Mouse (Mus musculus): ENCODE data around the gene Brat1.
A peak's percentile ranks its signal among the peaks of the same experiment; 100 is the strongest.

DNA sequence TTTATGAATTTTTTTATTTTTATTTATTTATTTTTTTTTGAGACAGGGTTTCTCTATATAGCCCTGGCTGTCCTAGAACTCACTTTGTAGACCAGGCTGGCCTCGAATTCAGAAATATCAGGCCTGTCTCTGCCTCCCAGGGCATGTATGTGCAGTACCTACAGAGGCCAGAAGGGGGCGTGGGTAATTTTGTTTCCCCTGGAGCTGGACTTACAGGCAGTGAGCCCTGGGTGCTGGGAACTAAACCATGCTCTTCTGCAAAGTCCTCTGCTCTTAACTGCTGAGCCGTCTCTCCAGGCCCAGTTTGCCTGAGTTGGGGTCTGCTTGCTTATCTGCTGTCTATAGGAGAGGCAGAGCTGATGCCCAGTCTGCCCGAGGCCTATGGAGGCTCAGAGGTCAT is 27.4 kb downstream of the Brat1 start:
- TF ChIP-seq CTCF (IDR thresholded peaks at IDR 0.05; ENCODE audit: low read depth) (peak; percentile 53), EP300 (optimal IDR thresholded peaks at IDR 0.05) (no peak)
